Mouse (Mus musculus) testis, adult 2 months (tissue): ENCODE results near the gene Bbs9. TPM values are rescaled to one million over a fixed set of nuclear protein-coding genes. Genes with fewer than 3 reads are reported as not detected.
A peak's percentile ranks its signal among the peaks of the same experiment; 100 is the strongest.

Source experiments
- H3K27ac ChIP-seq: fragments of 200-500 bp; 2 replicates; pipeline ENCODE4 v1.5.1; 2012; ENCODE audit warnings: low read depth, low read length; ENCODE audit not compliant: control insufficient read depth, insufficient read depth
- H3K27me3 ChIP-seq: fragments of 200-500 bp; 2 replicates; pipeline ENCODE4 v1.6.1; 2012; ENCODE audit warnings: mild to moderate bottlenecking, low read length, moderate library complexity; ENCODE audit not compliant: control insufficient read depth, insufficient read depth
- H3K36me3 ChIP-seq: fragments of 200-500 bp; 2 replicates; pipeline ENCODE4 v1.6.1; 2012; ENCODE audit warnings: mild to moderate bottlenecking, low read length; ENCODE audit not compliant: control insufficient read depth, insufficient read depth
- H3K4me1 ChIP-seq: fragments of 200-500 bp; 2 replicates; pipeline ENCODE4 v1.6.1; 2012; ENCODE audit warnings: low read length; ENCODE audit not compliant: control insufficient read depth, insufficient read depth
- H3K4me3 ChIP-seq: fragments of 200-500 bp; 2 replicates; pipeline ENCODE4 v1.5.1; 2012; ENCODE audit warnings: low read depth, mild to moderate bottlenecking, low read length, moderate library complexity, mixed read lengths; ENCODE audit not compliant: control insufficient read depth
- CTCF ChIP-seq: fragments of 200-500 bp; IDR thresholded peaks from 2 replicates; pipeline ENCODE4 v1.5.1; 2012; ENCODE audit warnings: low read depth, mild to moderate bottlenecking, inconsistent platforms, low read length, moderate library complexity; ENCODE audit not compliant: control insufficient read depth, insufficient read depth, insufficient replicate concordance
- POLR2A ChIP-seq: fragments of 200-500 bp; IDR thresholded peaks from 2 replicates; pipeline ENCODE4 v1.6.1; 2012; ENCODE audit warnings: low read depth, mild to moderate bottlenecking, inconsistent platforms, low read length, moderate library complexity; ENCODE audit not compliant: control insufficient read depth
- polyA plus RNA-seq: library from polyadenylated mRNA; depleted of rRNA; stranded (reverse); fragments of >200 nt; gene quantifications from 2 replicates; pipeline ENCODE4 v1.2.3, GENCODE M21; 2012

Gene Bbs9
- polyA plus RNA-seq, 1 experiment: 55.3 TPM

DNA sequence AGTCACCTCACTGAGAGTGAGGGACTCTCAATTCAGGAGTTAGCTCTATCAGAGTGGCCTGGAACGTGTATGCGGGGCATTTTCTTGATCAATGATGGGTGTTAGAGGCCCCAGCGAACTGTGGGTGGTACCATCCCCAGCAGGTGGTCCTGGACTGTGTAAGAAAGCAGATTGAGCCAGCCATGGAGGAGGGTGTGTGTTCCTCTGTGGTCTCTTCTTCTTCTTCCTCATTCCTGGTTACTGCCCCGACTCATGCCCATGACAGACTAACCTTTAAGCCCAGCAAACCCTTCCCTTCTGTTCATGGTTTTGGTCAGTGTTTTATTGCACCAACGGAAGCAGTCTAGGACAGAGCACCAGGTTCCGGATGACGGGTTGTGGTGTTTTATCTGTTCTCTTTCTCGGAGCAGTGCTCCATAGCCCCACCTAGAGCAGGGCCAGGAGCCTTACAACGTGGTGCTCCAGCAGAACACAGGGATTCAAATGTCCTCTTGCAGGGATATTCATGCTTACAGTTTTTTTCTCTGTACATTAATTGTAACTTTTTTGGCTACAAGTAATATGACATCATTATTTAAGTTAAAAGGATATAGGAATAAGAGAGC is 18.8 kb downstream of the Bbs9 start:
- Histone ChIP-seq H3K4me3 (no peak overlapping the region), H3K27ac (no peak overlapping the region), H3K36me3 (peaks cover 5% of the 10 kb centered on the region), H3K27me3 (no peaks in the 10 kb centered on the region), H3K4me1 (no peaks in the 10 kb centered on the region)
- TF ChIP-seq CTCF (no peak), POLR2A (no peak)

DNA sequence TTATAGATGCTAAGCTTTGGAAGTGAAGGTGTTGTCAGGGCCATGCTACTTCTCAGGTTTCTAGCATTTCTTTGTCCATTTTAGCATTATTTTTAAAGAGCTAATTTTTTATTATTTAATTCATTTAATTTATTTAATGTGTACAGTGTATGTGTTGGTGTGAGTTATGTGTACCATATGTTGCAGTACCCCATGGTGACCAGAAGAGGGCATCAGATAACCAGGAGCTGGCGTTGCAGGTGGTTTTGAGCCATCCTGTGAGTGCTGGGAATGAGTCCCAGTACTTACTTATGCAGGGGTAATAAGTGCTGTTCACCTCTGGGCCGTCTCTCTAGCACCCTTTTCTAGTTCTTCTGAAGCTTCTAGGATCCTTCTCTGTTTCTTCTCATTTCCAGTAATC is 19.6 kb downstream of the Bbs9 start:
- TF ChIP-seq CTCF (peak; percentile 55; the same call in 1 of the 2 replicates), POLR2A (no peak)

DNA sequence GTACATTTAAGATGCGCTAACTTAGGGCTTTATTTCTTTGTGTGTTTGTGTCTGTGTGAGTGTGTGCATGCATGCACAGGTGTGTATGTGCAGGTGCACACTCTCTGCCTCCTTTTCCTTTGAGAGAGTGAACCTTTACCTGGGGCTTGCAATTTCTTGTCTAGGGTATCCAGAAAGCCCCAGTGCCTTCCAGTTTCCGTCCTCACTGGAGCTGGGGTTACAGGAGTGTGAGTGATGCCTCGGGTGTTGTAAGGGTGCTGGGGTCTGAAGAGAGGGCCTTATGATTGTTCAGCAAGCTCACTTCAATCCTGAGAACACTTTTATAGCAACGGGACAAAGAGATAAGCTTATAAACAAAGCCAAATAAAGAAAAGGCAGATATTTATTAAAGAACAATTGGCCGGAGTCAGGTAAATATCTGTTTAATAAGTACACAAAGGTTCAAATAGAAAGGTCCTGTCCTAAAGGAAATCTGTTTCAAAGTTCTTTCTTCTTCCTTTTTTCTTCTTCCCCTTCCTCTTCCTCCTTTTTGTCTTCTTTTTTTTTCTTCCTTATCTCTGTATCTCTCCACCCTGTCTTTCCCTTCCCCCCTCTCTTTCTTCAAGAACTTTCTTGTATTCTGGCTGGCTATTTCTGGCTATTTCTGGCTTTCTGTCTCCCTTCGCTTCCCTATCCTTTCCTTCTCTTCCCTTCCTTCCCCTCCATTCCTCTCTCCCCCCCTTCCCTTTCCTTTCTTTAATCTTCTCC is 21.7 kb downstream of the Bbs9 start:
- Histone ChIP-seq H3K4me3 (no peak overlapping the region), H3K36me3 (peaks cover 4% of the 10 kb centered on the region), H3K4me1 (no peaks in the 10 kb centered on the region), H3K27me3 (no peaks in the 10 kb centered on the region), H3K27ac (no peak overlapping the region)
- TF ChIP-seq POLR2A: no peak
- no peak for TF ChIP-seq CTCF

More for the DNA sequence above, 19.6 kb downstream of the Bbs9 start:
- no peaks in the 10 kb centered on the region for H3K4me1 ChIP-seq
- H3K4me3 ChIP-seq: no peak overlapping the region
- no peaks in the 10 kb centered on the region for H3K27me3 ChIP-seq
- no peak overlapping the region for H3K27ac ChIP-seq
- H3K36me3 ChIP-seq: peaks cover 5% of the 10 kb centered on the region

DNA sequence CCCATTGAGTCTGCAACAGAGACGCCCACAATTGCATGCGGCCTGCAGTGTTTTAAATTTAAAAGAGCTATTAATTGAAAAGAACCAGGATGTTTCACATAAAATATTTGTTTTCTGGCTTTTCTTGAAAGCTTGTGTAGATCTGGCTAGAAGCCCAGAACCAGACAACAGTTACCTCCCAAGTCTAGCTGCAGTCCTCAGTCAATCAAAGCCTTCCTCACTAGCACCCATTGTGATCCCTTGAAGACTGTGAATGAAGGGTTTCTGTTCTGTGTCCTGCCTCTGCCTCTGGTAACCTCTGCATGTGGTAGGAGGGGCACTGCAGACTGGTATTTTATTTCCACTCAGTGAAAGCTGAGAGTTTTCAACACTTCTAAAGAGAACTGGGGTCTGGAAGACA is 27.5 kb downstream of the Bbs9 start:
- Histone ChIP-seq H3K4me3 (no peak overlapping the region), H3K27ac (no peak overlapping the region), H3K27me3 (no peaks in the 10 kb centered on the region), H3K36me3 (peaks cover 2% of the 10 kb centered on the region; the same call in 1 of the 2 replicates), H3K4me1 (peaks cover 2% of the 10 kb centered on the region)
- TF ChIP-seq POLR2A (no peak), CTCF (no peak)

DNA sequence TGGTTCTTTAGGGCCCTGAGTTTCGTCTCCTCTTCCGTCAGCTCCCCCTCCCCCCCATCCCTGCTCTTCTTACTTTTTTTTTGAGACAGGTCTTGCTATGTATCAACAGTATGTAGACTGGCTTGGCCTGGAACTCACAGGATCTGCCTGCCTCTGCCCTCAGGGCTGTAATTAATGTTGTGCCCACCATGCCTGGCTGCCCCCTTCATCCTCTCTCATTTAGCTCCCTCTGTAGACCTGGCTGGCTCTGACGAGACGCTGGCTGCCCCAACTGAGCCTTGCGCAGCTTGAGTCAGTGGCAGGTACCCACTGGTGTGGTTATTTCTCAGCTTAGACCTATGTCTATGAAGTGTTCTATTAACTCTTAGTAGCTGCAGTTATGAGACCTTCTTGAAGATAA is 28.1 kb downstream of the Bbs9 start:
- Histone ChIP-seq H3K4me1 (peaks cover 2% of the 10 kb centered on the region), H3K27ac (no peak overlapping the region), H3K36me3 (peaks cover 2% of the 10 kb centered on the region; the same call in 1 of the 2 replicates), H3K27me3 (no peaks in the 10 kb centered on the region), H3K4me3 (no peak overlapping the region)
- no peak for TF ChIP-seq CTCF
- TF ChIP-seq POLR2A: no peak

DNA sequence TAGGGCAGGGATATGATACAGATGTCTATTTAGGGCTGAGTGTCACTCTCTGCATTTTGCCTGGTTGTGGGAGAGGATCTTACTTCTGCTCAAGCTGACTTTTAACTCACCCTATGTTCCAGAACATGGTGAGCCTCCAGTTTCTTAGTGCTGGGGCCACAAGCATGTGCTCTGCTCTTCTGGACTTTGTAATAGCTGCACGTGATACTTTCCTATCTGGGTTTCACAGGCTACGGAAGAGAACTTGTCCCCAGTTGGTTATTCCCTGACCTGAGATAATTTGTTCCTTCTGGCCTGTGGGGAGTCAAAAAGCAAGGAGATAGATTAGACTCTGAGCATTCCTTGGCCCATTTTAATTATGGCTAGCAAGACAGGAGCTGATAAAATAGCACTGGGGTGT is 30.1 kb downstream of the Bbs9 start:
- H3K36me3 ChIP-seq: peaks cover 1% of the 10 kb centered on the region; the same call in 1 of the 2 replicates
- peaks cover 2% of the 10 kb centered on the region for H3K4me1 ChIP-seq
- no peak overlapping the region for H3K4me3 ChIP-seq
- no peak overlapping the region; the same call in 1 of the 2 replicates for H3K27ac ChIP-seq
- TF ChIP-seq CTCF (no peak), POLR2A (no peak)
- H3K27me3 ChIP-seq: no peaks in the 10 kb centered on the region

DNA sequence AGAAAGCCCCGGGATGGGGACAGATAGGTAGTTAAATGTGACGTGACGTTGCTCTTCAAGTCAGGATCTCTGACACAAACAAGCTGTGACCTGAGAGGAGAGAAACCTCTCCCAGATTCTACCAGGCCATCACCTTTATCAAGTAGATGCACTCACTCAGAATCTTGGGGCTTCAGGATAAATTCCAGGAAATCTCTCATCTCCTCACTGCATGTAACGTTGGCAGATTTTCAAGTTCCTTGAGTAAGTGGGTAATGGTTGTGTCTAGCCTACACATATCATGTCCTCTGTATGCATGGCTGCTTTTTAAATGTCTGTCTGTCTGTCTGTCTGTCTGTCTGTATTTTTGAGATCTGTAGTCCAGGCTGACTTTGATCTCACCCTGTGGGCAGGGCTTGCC is 39.6 kb downstream of the Bbs9 start:
- no peaks in the 10 kb centered on the region for H3K27me3 ChIP-seq
- H3K4me1 ChIP-seq: no peaks in the 10 kb centered on the region
- TF ChIP-seq POLR2A: no peak
- TF ChIP-seq CTCF: no peak

More for the DNA sequence above, 39.6 kb downstream of the Bbs9 start:
- H3K27ac ChIP-seq: no peak overlapping the region
- H3K4me3 ChIP-seq: no peak overlapping the region
- peaks cover 2% of the 10 kb centered on the region for H3K36me3 ChIP-seq
